Mouse (Mus musculus) brain, embryonic 14.5 days (tissue): Measurements from ENCODE around the gene Zfpm1.

Experiments used
- CTCF ChIP-seq: fragments of 200-500 bp; IDR thresholded peaks from 2 replicates; pipeline ENCODE4 v1.5.1; 2012; ENCODE audit warnings: inconsistent platforms, mild to moderate bottlenecking, moderate library complexity, borderline replicate concordance; ENCODE audit not compliant: insufficient read depth, insufficient read length; ENCODE audit errors: extremely low read depth
- POLR2A ChIP-seq: fragments of 200-500 bp; IDR thresholded peaks from 2 replicates; pipeline ENCODE4 v1.6.1; 2012; ENCODE audit warnings: mild to moderate bottlenecking, inconsistent platforms, borderline replicate concordance; ENCODE audit not compliant: poor library complexity, insufficient read depth, insufficient read length, severe bottlenecking; ENCODE audit errors: extremely low read depth

GRCm38 (mm10) chr8:122347811-122348552 is 66.0 kb downstream of the Zfpm1 start:
- TF ChIP-seq POLR2A = no peak
- no peak for TF ChIP-seq CTCF
